Mouse (Mus musculus) v-Abl transformed pro-B cells (cell line): ENCODE results near the gene Exoc3l2.

Source experiments
- in situ Hi-C, 2 experiments: fragments of 400-800 bp; cut with MboI; formaldehyde crosslinking; loops; one replicate each; pipeline ENCODE4 v1.15.1; 2025; ENCODE audit not compliant: unreplicated experiment in 2 of 2

Exoc3l2 gene

GRCm38 (mm10) chr7:19455819-19456495 lies 7.2 kb upstream of the Exoc3l2 start:
- in situ Hi-C loops = no loop called here

GRCm38 (mm10) chr7:19456628-19457027 lies 6.5 kb upstream of the Exoc3l2 start:
- in situ Hi-C loops = no loop called here

GRCm38 (mm10) chr7:19457414-19458071 lies 5.6 kb upstream of the Exoc3l2 start:
- in situ Hi-C loops = no loop called here

- in situ Hi-C loops = no loop called here
Measured at GRCm38 (mm10) chr7:19458072-19458486, 5.1 kb upstream of the Exoc3l2 start.

- in situ Hi-C loops = no loop called here
Measured at GRCm38 (mm10) chr7:19458591-19459111, 4.5 kb upstream of the Exoc3l2 start, which contains the start of gene Mark4. Mark4 (minus strand) TSS chr7:19458821.

GRCm38 (mm10) chr7:19459144-19459870 lies 3.8 kb upstream of the Exoc3l2 start:
- in situ Hi-C loops = no loop called here

- in situ Hi-C loops = loop anchor here in 1 of 2 experiments (5.0 kb wide), 1 partner anchor 37 kb away; no protein-coding TSS in a partner anchor
Measured at GRCm38 (mm10) chr7:19460500-19460899, 2.6 kb upstream of the Exoc3l2 start.

GRCm38 (mm10) chr7:19461488-19461887 lies 1.6 kb upstream of the Exoc3l2 start:
- in situ Hi-C loops = loop anchor here in 1 of 2 experiments (5.0 kb wide), 1 partner anchor 36 kb away; no protein-coding TSS in a partner anchor

GRCm38 (mm10) chr7:19462443-19462842 lies 688 bp upstream of the Exoc3l2 start:
- in situ Hi-C loops = loop anchor here in 1 of 2 experiments (5.0 kb wide), 1 partner anchor 35 kb away; no protein-coding TSS in a partner anchor

GRCm38 (mm10) chr7:19464367-19465307 lies 1.5 kb downstream of the Exoc3l2 start:
- in situ Hi-C loops = loop anchor here in 1 of 2 experiments (5.0 kb wide), 1 partner anchor 33 kb away; no protein-coding TSS in a partner anchor

- in situ Hi-C loops = no loop called here
Measured at GRCm38 (mm10) chr7:19466602-19467145, 3.5 kb downstream of the Exoc3l2 start.

GRCm38 (mm10) chr7:19467638-19468037 lies 4.5 kb downstream of the Exoc3l2 start:
- in situ Hi-C loops = no loop called here

- in situ Hi-C loops = no loop called here
Measured at GRCm38 (mm10) chr7:19468279-19468678, 5.1 kb downstream of the Exoc3l2 start.

GRCm38 (mm10) chr7:19469404-19469803 lies 6.3 kb downstream of the Exoc3l2 start:
- in situ Hi-C loops = no loop called here

GRCm38 (mm10) chr7:19470308-19470707 lies 7.2 kb downstream of the Exoc3l2 start:
- in situ Hi-C loops = no loop called here

GRCm38 (mm10) chr7:19472403-19472802 lies 9.3 kb downstream of the Exoc3l2 start:
- in situ Hi-C loops = no loop called here

- in situ Hi-C loops = no loop called here
Measured at GRCm38 (mm10) chr7:19473875-19474443, 10.8 kb downstream of the Exoc3l2 start.

GRCm38 (mm10) chr7:19477084-19477483 lies 14.0 kb downstream of the Exoc3l2 start:
- in situ Hi-C loops = no loop called here
